Mouse (Mus musculus): ENCODE data around the gene Kansl2.

The Kansl2 gene

DNA sequence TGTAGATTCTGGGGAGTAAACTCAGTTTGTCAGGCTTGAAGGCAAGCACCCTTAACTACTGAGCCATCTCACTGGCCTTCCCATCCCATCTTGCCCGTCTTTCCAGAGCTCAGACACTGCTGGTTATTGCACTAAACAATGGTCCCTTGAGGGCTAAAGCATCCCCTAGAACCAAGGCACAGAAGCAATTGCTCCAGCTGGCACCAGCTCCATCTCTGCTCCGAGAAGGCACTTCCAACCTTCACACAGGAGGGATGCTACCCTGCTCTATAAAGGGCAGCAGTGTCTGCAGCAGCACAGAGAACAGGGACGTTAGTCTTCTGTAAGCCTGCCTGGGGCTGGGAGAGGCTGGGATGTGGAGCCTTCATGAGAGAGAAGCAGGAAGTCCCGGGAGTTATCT, 42.0 kb downstream of the Kansl2 start, which contains the start of gene Olfr279:
Gene Olfr279, plus strand, starts transcription at position 301 of the 400 bp plus-strand sequence.
- no peak for DNase-seq

DNA sequence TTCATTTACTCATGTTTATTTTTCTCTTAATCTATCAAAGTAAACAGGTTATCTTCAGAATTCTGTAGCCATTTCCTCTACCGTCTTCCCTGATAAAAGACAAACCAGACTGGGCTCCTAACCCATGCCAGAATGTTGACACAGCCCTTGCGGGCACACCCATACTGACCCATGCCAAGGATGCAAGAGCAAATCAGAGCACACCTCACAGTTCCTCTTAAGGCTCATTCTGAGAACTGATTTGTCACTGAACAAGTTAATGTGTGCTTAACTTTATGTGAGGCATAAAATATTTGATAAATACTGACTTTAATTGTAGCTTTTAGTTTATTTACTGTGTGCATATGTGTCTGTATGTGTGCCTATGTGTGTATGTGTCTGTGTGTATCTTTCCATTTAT, 42.7 kb downstream of the Kansl2 start:
- DNase-seq = peak; percentile 63

DNA sequence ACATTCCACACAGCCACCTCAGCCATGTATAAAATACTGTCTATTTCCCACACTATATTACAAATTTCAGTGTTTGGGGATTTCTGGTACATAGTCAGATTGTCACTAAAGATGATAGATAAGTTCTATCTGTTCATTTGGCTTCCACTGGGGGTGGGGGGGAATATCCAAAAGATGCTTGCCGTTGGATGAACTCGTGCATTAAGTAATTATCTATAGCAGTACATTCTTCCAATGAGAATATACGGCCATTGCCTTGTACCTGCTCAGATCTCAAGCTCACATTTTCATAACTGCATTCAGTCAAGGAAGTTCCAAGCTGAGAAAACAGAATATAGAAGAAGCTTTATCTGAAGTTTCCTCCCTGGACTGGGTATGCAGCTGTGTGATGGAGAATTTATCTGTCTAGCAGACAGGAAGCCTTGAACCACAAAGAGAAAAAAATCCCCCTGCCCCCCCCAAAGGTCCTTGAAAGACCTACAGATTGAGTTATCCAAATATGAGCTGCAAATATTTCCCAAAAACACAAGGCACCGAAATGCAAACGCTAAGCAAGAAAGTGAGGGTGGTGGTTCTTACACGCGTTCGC, 47.5 kb downstream of the Kansl2 start:
- no peak for DNase-seq

DNA sequence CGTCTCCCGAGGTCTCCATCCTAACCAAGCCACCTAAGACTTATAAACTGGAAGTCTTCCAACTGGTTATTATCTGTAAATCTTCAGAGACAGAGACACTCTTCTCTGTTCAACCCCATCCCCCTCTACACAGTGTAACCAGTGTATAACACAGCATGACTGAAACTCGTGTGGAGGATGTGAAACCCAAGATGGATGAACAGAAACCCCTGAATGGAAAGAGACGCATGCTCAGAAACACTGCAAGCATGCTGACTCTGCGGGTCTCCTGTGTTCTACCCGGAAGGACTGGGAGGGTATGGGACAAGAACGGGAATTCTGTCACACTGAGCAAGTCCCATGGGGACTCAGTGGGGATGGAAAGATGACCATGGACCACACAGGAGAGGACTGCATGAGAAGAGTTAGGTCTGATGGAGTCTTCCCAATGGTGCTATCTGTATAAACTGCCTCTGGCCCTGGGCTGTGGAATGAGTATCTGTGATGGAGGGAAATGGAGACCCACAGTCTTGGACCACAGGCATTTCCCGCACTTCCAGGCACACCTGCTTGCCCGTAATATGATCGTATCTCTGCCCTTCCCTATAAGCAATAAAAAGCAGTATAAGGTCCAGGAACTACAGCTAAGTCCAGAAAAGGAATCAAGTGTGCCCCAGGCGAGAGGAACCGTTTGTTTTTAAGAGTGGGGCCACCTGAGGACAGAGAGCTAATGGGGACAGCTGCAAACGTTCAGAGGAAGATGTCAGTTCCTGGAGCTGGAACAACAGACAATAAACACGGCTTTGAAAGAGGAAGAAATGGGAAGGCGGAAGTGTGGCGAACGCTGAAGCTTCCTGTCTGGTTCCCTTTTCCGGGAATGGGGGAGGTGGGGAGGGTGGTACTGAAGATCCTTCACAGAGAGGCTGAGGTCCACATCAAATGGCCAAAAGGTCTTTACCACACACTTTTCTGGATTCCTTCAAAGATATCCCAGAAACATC, 49.9 kb downstream of the Kansl2 start:
- DNase-seq = peak; percentile 74

DNA sequence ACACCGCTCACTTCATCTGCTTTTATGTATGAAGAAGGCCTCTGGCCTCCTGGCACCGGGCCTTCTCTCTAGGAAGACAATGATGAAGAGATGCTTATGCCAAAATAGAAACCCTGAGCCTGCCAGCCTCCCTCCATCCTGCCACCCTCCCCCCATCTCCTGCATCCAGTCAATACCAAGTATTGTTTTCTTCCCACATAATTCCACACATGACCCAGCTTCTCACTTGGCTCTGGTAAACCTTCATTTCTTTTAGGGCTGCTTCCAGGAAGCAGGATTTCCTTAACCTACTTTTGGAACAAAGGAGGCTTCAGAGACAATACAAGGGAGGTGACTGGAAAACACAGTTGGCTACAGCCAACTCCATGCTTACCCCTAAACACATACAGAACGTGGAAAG, 51.4 kb downstream of the Kansl2 start, which contains the start of gene Lalba:
Gene Lalba, minus strand, starts transcription at position 21 of the 400 bp plus-strand sequence.
- DNase-seq = no peak

DNA sequence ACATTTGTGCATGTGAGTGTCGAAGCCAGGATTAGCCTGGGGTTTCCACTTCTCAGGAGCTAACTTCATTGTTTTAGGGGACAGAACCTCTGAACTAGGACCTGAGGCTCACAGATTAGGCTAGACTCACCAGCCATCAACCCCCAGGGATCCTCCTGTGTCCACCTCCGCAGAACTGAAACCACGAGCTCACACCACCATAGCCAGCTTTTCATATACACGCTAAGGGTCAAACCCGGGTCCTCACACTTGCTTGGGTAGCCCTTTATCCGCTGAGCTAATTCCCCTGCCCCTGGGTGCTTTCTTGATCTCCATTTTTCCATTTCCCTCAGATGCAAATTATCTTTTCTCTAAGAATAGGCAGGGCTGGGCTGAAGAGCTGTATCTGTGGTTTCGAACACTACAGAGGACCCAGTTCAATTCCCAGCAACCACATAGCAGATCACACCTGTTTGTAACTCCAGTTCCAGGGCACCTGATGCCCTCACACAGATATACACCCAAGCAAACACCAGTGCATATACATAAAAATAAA, 54.4 kb downstream of the Kansl2 start:
- DNase-seq = no peak

DNA sequence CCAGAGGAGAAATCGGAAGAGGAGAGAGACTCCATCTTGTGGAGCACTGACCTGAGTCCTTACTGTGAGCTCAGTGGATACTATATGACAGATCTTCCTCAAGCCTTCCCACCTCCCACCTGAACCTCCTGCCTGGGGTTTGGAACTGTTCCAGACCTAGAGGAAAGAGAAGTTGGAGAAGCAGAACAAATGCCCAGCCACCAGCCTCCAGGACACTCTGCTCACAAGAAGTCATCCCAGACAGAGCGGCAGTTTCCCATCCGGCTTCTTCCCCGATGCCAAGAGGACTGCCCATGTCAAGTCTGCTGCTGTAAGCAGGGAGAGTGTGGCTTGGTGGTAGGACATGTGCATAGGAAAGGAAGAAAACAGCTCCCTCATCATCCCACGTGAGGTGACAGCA, 57.8 kb downstream of the Kansl2 start:
- DNase-seq = no peak

DNA sequence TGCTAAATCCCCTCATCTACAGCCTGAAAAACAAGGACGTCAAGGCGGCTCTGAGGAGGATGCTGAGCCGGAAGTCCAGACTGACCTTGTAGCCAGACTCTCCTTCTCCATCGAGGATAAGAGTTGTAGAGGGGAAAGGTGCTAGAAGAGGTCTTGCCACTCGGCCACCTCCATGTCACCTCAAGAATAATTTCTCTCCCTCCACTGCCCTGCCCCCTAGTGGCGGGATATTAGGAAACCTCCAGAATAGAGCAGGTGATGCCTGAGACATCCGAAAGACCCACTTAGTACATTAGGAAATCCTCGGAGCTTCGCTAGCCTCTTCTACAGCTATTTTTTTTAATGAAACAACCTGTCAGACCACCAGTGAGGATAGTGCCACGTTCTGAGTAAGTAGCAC, 58.7 kb downstream of the Kansl2 start:
- peak; percentile 74 for DNase-seq

DNA sequence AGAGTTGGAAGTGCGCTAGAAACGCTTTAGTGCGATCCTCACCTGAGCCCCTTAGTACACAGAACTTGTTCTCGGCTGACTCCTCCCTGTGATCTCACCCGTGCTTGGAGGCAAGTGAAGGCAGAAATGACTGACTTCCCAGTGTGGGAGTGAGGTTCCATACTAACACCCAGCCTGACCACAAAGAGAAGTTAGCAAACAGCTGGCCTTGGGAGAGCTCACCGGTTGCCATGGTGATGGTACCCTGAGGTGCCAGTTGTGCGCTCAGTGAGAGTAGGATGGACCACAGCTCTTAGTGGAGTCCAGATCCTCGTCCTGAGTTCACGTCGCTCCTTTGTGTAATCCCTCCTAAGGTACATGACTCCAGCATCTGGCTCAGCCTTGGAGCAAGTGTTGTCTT, 59.1 kb downstream of the Kansl2 start:
- no peak for DNase-seq

DNA sequence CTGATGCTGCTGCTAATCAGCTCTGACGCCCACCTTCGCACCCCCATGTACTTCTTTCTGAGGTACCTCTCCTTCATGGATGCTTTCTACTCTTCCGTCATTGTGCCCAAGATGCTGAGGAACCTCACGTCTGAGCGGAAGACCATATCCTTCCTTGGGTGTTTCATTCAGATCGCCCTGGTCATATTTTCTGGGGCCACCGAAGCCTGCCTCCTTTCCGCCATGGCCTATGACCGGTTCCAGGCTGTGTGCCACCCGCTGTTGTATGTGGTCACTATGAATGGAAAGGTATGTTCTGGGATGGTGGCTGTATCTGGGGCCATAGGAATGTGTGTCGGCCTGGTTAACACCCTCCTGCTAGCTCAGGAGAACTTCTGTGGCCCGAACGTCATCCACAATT, 62.5 kb downstream of the Kansl2 start:
- no peak for DNase-seq

DNA sequence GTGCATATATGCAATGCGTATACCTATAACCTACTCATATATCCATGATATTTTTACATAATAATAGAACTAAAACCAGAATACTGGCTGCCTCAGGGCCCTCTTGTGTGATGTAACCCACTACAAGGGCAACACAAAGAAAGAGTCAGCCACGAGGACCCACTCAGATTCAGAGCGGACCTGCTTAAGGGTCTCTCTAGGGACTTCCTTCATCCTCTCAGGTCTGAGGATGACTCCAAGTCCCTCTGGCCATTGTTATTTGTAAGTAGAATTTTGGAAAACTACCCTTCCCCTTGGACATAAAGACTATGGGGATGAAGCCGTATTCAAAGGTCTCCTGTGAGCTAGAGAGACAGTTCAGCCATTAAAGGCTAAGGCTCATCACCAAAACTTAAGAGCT, 64.5 kb downstream of the Kansl2 start, which contains the start of gene OR5BS1P:
Gene OR5BS1P, plus strand, starts transcription at position 301 of the 400 bp plus-strand sequence.
- no peak for DNase-seq
